Mouse (Mus musculus) hindbrain, embryonic 13.5 days (tissue): ENCODE results near the gene Cpeb2. TPM values are rescaled to one million over a fixed set of nuclear protein-coding genes. Genes with fewer than 3 reads are reported as not detected.

Source experiments
- ATAC-seq: fragments of 200-750 bp; cut with Nextera tagmentation; 2 replicates; pipeline ENCODE4 v1.8.0; 2017; ENCODE audit warnings: moderate TSS enrichment; ENCODE audit not compliant: low FRiP score
- H3K27ac ChIP-seq: fragments of 300-500 bp; sonication (generic); 2 replicates; pipeline ENCODE4 v1.5.1; 2015; ENCODE audit warnings: inconsistent platforms, mild to moderate bottlenecking, moderate library complexity
- H3K27me3 ChIP-seq: fragments of 300-500 bp; sonication (generic); 2 replicates; pipeline ENCODE4 v1.6.1; 2015; ENCODE audit warnings: mild to moderate bottlenecking, inconsistent platforms
- H3K36me3 ChIP-seq: fragments of 300-500 bp; sonication (generic); 2 replicates; pipeline ENCODE4 v1.6.1; 2015; ENCODE audit warnings: mild to moderate bottlenecking, inconsistent platforms
- H3K4me1 ChIP-seq: fragments of 300-500 bp; sonication (generic); replicated peaks from 2 replicates; pipeline ENCODE4 v1.6.1; 2015; ENCODE audit warnings: inconsistent platforms
- H3K4me2 ChIP-seq: fragments of 300-500 bp; sonication (generic); 2 replicates; pipeline ENCODE4 v1.6.1; 2015; ENCODE audit warnings: inconsistent platforms, mild to moderate bottlenecking, moderate library complexity
- H3K4me3 ChIP-seq: fragments of 300-500 bp; sonication (generic); 2 replicates; pipeline ENCODE4 v1.5.1; 2015; ENCODE audit warnings: mild to moderate bottlenecking, inconsistent platforms
- H3K9ac ChIP-seq: fragments of 300-500 bp; sonication (generic); 2 replicates; pipeline ENCODE4 v1.6.1; 2015; ENCODE audit warnings: mild to moderate bottlenecking, inconsistent platforms
- H3K9me3 ChIP-seq: fragments of 300-500 bp; sonication (generic); 2 replicates; pipeline ENCODE4 v1.6.1; 2016; ENCODE audit warnings: inconsistent platforms
- WGBS: fragments of 180-500 bp; shearing (Covaris S2); methylation state at CpG from one replicate; pipeline ENCODE4 v1.1.7; 2015; 5-methylcytosine and 5-hydroxymethylcytosine counted together
- polyA plus RNA-seq: library from polyadenylated mRNA; unstranded; fragments of >200 nt; fragmentation: Nextera tagmentation; extraction: Ambion mirVana; gene quantifications from 2 replicates; pipeline ENCODE4 v1.2.1, GENCODE M21; 2015

The Cpeb2 gene
- polyA plus RNA-seq: 13.9 and 14.2 TPM in 2 replicates

- ATAC-seq: peak; percentile 94
- Histone ChIP-seq H3K4me2 (peak within 1 kb of the TSS; percentile 70), H3K36me3 (no peaks in the 10 kb centered on the region), H3K4me3 (peak within 1 kb of the TSS; percentile 98), H3K9me3 (no peaks in the 10 kb centered on the region), H3K27ac (peak within 1 kb of the TSS; percentile 100), H3K9ac (peak within 1 kb of the TSS; percentile 99), H3K4me1 (peaks cover 11% of the 10 kb centered on the region), H3K27me3 (0 out of 2 replicates have a peak, but pooled peaks cover 4% of the 10 kb centered on the region)
- whole genome bisulfite sequencing: under 1% methylated on average over 88 of the region's 89 CpGs
Measured at GRCm38 (mm10) chr5:43232480-43233315, at the start of gene Cpeb2. Gene Cpeb2, plus strand, starts transcription at chr5:43233170.

- Histone ChIP-seq H3K9ac (no peak overlapping the region), H3K4me2 (no peak overlapping the region), H3K4me3 (no peak overlapping the region), H3K4me1 (no peaks in the 10 kb centered on the region), H3K27ac (no peak overlapping the region), H3K27me3 (no peaks in the 10 kb centered on the region), H3K36me3 (no peaks in the 10 kb centered on the region), H3K9me3 (no peaks in the 10 kb centered on the region)
- ATAC-seq: no peak
Measured at GRCm38 (mm10) chr5:43183556-43183955, 49.4 kb upstream of the Cpeb2 start.

GRCm38 (mm10) chr5:43184834-43185233 lies 48.1 kb upstream of the Cpeb2 start:
- ATAC-seq: no peak
- no peaks in the 10 kb centered on the region for H3K27me3 ChIP-seq
- H3K27ac ChIP-seq: no peak overlapping the region
- H3K9ac ChIP-seq: no peak overlapping the region
- no peaks in the 10 kb centered on the region for H3K4me1 ChIP-seq
- H3K9me3 ChIP-seq: no peaks in the 10 kb centered on the region
- 68% methylated on average over 3 of the region's 3 CpGs for WGBS
- H3K36me3 ChIP-seq: no peaks in the 10 kb centered on the region
- no peak overlapping the region for H3K4me2 ChIP-seq
- no peak overlapping the region for H3K4me3 ChIP-seq

GRCm38 (mm10) chr5:43185478-43185877 lies 47.5 kb upstream of the Cpeb2 start:
- Histone ChIP-seq H3K4me1 (no peaks in the 10 kb centered on the region), H3K36me3 (no peaks in the 10 kb centered on the region), H3K4me2 (no peak overlapping the region), H3K9me3 (no peaks in the 10 kb centered on the region), H3K9ac (no peak overlapping the region), H3K4me3 (no peak overlapping the region), H3K27ac (no peak overlapping the region), H3K27me3 (no peaks in the 10 kb centered on the region)
- ATAC-seq: no peak
- 87% methylated on average over 3 of the region's 3 CpGs for WGBS

- Histone ChIP-seq H3K36me3 (no peaks in the 10 kb centered on the region), H3K4me3 (no peak overlapping the region), H3K9ac (no peak overlapping the region), H3K4me1 (no peaks in the 10 kb centered on the region), H3K27ac (no peak overlapping the region), H3K27me3 (no peaks in the 10 kb centered on the region), H3K9me3 (no peaks in the 10 kb centered on the region), H3K4me2 (no peak overlapping the region)
- ATAC-seq: no peak
- WGBS: 80% methylated on average over 4 of the region's 4 CpGs
Measured at GRCm38 (mm10) chr5:43200686-43201085, 32.3 kb upstream of the Cpeb2 start.

GRCm38 (mm10) chr5:43206495-43207053 lies 26.4 kb upstream of the Cpeb2 start:
- Histone ChIP-seq H3K27ac (no peak overlapping the region), H3K4me3 (no peak overlapping the region), H3K4me2 (no peak overlapping the region), H3K9me3 (no peaks in the 10 kb centered on the region), H3K27me3 (no peaks in the 10 kb centered on the region), H3K9ac (no peak overlapping the region), H3K36me3 (no peaks in the 10 kb centered on the region), H3K4me1 (no peaks in the 10 kb centered on the region)
- WGBS: 88% methylated on average over 6 of the region's 6 CpGs
- no peak for ATAC-seq

- 59% methylated on average over 4 of the region's 4 CpGs for WGBS
- no peak overlapping the region for H3K9ac ChIP-seq
- H3K27me3 ChIP-seq: no peaks in the 10 kb centered on the region
- H3K4me1 ChIP-seq: no peaks in the 10 kb centered on the region
- H3K9me3 ChIP-seq: no peaks in the 10 kb centered on the region
- H3K27ac ChIP-seq: no peak overlapping the region
- ATAC-seq: no peak
- no peaks in the 10 kb centered on the region for H3K36me3 ChIP-seq
- H3K4me3 ChIP-seq: no peak overlapping the region
- no peak overlapping the region for H3K4me2 ChIP-seq
Measured at GRCm38 (mm10) chr5:43217468-43217867, 15.5 kb upstream of the Cpeb2 start.

GRCm38 (mm10) chr5:43217987-43218846 lies 14.8 kb upstream of the Cpeb2 start:
- WGBS: 75% methylated on average over 10 of the region's 10 CpGs
- Histone ChIP-seq H3K9ac (no peak overlapping the region), H3K4me2 (no peak overlapping the region), H3K27me3 (no peaks in the 10 kb centered on the region), H3K27ac (no peak overlapping the region), H3K9me3 (no peaks in the 10 kb centered on the region), H3K4me3 (no peak overlapping the region), H3K36me3 (no peaks in the 10 kb centered on the region), H3K4me1 (no peaks in the 10 kb centered on the region)
- ATAC-seq: no peak

- H3K9ac ChIP-seq: no peak overlapping the region
- H3K9me3 ChIP-seq: no peaks in the 10 kb centered on the region
- no peak overlapping the region for H3K27ac ChIP-seq
- H3K4me2 ChIP-seq: no peak overlapping the region
- no peak for ATAC-seq
- no peak overlapping the region for H3K4me3 ChIP-seq
- no peaks in the 10 kb centered on the region for H3K27me3 ChIP-seq
- H3K36me3 ChIP-seq: no peaks in the 10 kb centered on the region
- WGBS: 31% methylated on average over 1 of the region's 1 CpGs
- no peaks in the 10 kb centered on the region for H3K4me1 ChIP-seq
Measured at GRCm38 (mm10) chr5:43218847-43219132, 14.2 kb upstream of the Cpeb2 start.

- H3K9me3 ChIP-seq: no peaks in the 10 kb centered on the region
- no peak overlapping the region for H3K9ac ChIP-seq
- H3K4me3 ChIP-seq: no peak overlapping the region
- 76% methylated on average over 4 of the region's 4 CpGs for WGBS
- H3K36me3 ChIP-seq: no peaks in the 10 kb centered on the region
- H3K4me1 ChIP-seq: no peaks in the 10 kb centered on the region
- no peaks in the 10 kb centered on the region for H3K27me3 ChIP-seq
- no peak for ATAC-seq
- no peak overlapping the region for H3K27ac ChIP-seq
- no peak overlapping the region for H3K4me2 ChIP-seq
Measured at GRCm38 (mm10) chr5:43223359-43223758, 9.6 kb upstream of the Cpeb2 start.

GRCm38 (mm10) chr5:43224245-43224644 lies 8.7 kb upstream of the Cpeb2 start:
- H3K9me3 ChIP-seq: no peaks in the 10 kb centered on the region

GRCm38 (mm10) chr5:43226160-43226559 lies 6.8 kb upstream of the Cpeb2 start:
- Histone ChIP-seq H3K4me2 (no peak overlapping the region), H3K27ac (no peak overlapping the region), H3K27me3 (0 out of 2 replicates have a peak, but pooled peaks cover 4% of the 10 kb centered on the region), H3K9ac (no peak overlapping the region), H3K36me3 (no peaks in the 10 kb centered on the region), H3K4me1 (no peaks in the 10 kb centered on the region), H3K4me3 (no peak overlapping the region), H3K9me3 (no peaks in the 10 kb centered on the region)
- no peak for ATAC-seq

More at GRCm38 (mm10) chr5:43224245-43224644, 8.7 kb upstream of the Cpeb2 start:
- no peaks in the 10 kb centered on the region for H3K36me3 ChIP-seq
- H3K27ac ChIP-seq: no peak overlapping the region
- WGBS: 77% methylated on average over 3 of the region's 3 CpGs
- ATAC-seq: no peak
- H3K4me3 ChIP-seq: no peak overlapping the region
- H3K9ac ChIP-seq: no peak overlapping the region
- no peaks in the 10 kb centered on the region for H3K4me1 ChIP-seq
- no peaks in the 10 kb centered on the region for H3K27me3 ChIP-seq
- H3K4me2 ChIP-seq: no peak overlapping the region
